Mouse (Mus musculus) embryonic facial prominence, embryonic 12.5 days (tissue): Measurements from ENCODE around the gene Hnrnph3. TPM values are rescaled to one million over a fixed set of nuclear protein-coding genes. Genes with fewer than 3 reads are reported as not detected.
A peak's percentile ranks its signal among the peaks of the same experiment; 100 is the strongest.

Experiments
- ATAC-seq: fragments of 200-750 bp; cut with Nextera tagmentation; 2 replicates; pipeline ENCODE4 v1.8.0; 2017; ENCODE audit not compliant: insufficient number of reproducible peaks, insufficient read depth, low FRiP score, low TSS enrichment
- H3K27ac ChIP-seq: fragments of 300-500 bp; sonication (generic); 2 replicates; pipeline ENCODE4 v1.5.1; 2016; ENCODE audit warnings: mild to moderate bottlenecking
- H3K27me3 ChIP-seq: fragments of 300-500 bp; sonication (generic); 2 replicates; pipeline ENCODE4 v1.6.1; 2016; ENCODE audit warnings: mild to moderate bottlenecking, moderate library complexity
- H3K36me3 ChIP-seq: fragments of 300-500 bp; sonication (generic); 2 replicates; pipeline ENCODE4 v1.6.1; 2016; ENCODE audit warnings: mild to moderate bottlenecking
- H3K4me1 ChIP-seq: fragments of 300-500 bp; sonication (generic); 2 replicates; pipeline ENCODE4 v1.6.1; 2016
- H3K4me2 ChIP-seq: fragments of 300-500 bp; sonication (generic); replicated peaks from 2 replicates; pipeline ENCODE4 v1.6.1; 2016; ENCODE audit warnings: mild to moderate bottlenecking, moderate library complexity
- H3K4me3 ChIP-seq: fragments of 300-500 bp; sonication (generic); 2 replicates; pipeline ENCODE4 v1.5.1; 2016; ENCODE audit warnings: mild to moderate bottlenecking
- H3K9ac ChIP-seq: fragments of 300-500 bp; sonication (generic); 2 replicates; pipeline ENCODE4 v1.6.1; 2016; ENCODE audit warnings: mild to moderate bottlenecking, moderate library complexity
- H3K9me3 ChIP-seq: fragments of 300-500 bp; sonication (generic); 2 replicates; pipeline ENCODE4 v1.6.1; 2016; ENCODE audit warnings: mild to moderate bottlenecking, moderate library complexity
- WGBS: fragments of 180-500 bp; shearing (Covaris S2); methylation state at CpG from one replicate; pipeline ENCODE4 v1.1.7; 2016; 5-methylcytosine and 5-hydroxymethylcytosine counted together
- polyA plus RNA-seq: library from polyadenylated mRNA; unstranded; fragments of >200 nt; fragmentation: Nextera tagmentation; extraction: Ambion mirVana; gene quantifications from 2 replicates; pipeline ENCODE4 v1.2.1, GENCODE M21; 2016

Gene Hnrnph3
- polyA plus RNA-seq, 1 experiment from 2014 or later: 176 TPM

GRCm38 (mm10) chr10:63027376-63028161 is 3.6 kb upstream of the Hnrnph3 start:
- WGBS: 89% methylated on average over 10 of the region's 10 CpGs
- Histone ChIP-seq H3K9ac (no peak overlapping the region), H3K4me1 (peaks cover 19% of the 10 kb centered on the region), H3K27me3 (no peaks in the 10 kb centered on the region), H3K9me3 (no peaks in the 10 kb centered on the region), H3K4me2 (no peak overlapping the region), H3K4me3 (no peak overlapping the region), H3K36me3 (no peaks in the 10 kb centered on the region), H3K27ac (no peak overlapping the region)
- no peak for ATAC-seq

DNA sequence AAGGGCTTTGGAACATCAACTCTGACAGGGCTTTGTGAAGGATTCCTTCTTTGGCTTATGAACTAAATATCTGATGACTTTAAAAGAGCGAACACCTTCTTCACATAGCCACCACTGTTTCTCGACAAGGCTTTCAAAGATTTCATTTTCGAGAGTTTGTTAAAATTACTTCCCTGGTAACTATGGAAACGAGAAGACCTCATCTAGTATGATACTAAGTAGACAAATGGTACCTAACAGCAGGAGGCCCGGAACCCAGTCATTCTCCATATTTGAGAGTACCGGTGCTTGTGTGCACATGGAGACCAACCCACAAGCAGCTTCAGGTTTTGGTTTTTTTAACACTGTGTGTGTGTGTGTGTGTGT is 2.8 kb upstream of the Hnrnph3 start:
- WGBS: 81% methylated on average over 6 of the region's 6 CpGs
- Histone ChIP-seq H3K4me3 (no peak overlapping the region), H3K4me2 (no peak overlapping the region), H3K9ac (no peak overlapping the region), H3K27ac (peak overlapping the region; percentile 67), H3K4me1 (peaks cover 22% of the 10 kb centered on the region), H3K9me3 (no peaks in the 10 kb centered on the region), H3K27me3 (no peaks in the 10 kb centered on the region), H3K36me3 (no peaks in the 10 kb centered on the region)
- no peak for ATAC-seq

DNA sequence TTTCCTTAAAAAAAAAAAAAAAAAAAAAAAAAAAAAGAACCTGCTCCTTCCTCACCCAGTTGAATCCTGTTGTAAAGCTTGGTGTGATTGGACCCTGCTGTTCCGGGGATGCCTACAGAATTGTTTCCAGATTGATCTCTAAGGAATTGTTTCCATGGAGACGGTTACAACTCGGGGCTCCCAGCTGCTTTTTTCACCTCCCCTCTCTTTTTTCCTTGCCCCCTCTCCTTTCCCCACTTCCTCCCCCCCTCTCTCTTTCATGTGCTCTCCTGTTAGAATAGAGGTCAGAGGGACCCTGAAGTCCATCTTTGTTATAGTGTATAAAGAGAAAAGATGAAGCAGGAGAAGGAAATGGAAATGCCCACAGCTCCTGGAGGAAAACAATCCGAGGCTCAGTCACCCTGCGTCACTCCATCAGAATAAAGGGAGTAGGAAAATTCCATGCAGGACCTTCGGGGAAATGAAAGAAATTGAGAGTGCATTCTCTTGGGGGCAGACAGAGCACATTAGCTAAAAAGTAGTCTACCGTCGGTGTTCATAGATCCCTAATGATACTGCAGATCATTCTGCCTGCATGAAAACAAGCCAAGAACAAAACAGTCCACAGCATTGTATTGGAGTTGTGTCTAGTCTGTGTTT is 2.3 kb upstream of the Hnrnph3 start:
- 11% methylated on average over 8 of the region's 8 CpGs for WGBS
- 0 out of 2 replicates have a peak overlapping the region, but pooled peaks have one; percentile 1 for H3K4me3 ChIP-seq
- peak overlapping the region; percentile 35 for H3K4me2 ChIP-seq
- ATAC-seq: no peak
- peaks cover 26% of the 10 kb centered on the region for H3K4me1 ChIP-seq
- H3K9me3 ChIP-seq: no peaks in the 10 kb centered on the region
- H3K9ac ChIP-seq: no peak overlapping the region
- H3K27ac ChIP-seq: peak overlapping the region; percentile 67
- no peaks in the 10 kb centered on the region for H3K36me3 ChIP-seq
- H3K27me3 ChIP-seq: no peaks in the 10 kb centered on the region

DNA sequence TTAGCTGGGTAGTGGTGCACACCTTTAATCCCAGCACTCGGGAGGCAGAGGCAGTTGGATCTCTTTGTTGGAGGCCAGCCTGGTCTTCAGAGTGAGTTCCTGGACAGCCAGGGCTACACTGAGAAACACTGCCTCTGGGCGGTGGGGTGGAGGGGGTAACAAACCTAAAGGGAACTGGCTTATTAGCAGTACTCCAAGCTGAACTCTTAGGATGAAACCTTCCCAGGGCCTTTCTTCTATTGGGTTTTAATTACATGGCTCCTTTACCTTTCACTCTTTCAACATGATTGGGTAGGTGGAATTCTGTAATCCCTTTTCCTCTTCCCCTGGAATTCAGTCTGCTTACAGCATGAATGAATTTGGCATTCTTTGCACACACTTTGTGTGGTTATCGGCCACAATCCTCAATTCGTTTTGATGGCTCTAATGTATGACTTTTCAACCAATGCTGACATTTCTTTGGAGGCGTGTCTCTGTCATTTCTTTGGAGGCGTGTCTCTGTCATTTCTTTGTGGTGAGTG is 1.5 kb upstream of the Hnrnph3 start:
- peak overlapping the region; percentile 100 for H3K27ac ChIP-seq
- no peaks in the 10 kb centered on the region for H3K27me3 ChIP-seq
- no peaks in the 10 kb centered on the region for H3K9me3 ChIP-seq
- 33% methylated on average over 6 of the region's 6 CpGs for WGBS
- H3K4me1 ChIP-seq: peaks cover 33% of the 10 kb centered on the region
- no peak for ATAC-seq
- no peaks in the 10 kb centered on the region for H3K36me3 ChIP-seq
- H3K4me3 ChIP-seq: peak overlapping the region; percentile 79; the same call in 1 of the 2 replicates
- H3K4me2 ChIP-seq: peak overlapping the region; percentile 62
- H3K9ac ChIP-seq: no peak overlapping the region

DNA sequence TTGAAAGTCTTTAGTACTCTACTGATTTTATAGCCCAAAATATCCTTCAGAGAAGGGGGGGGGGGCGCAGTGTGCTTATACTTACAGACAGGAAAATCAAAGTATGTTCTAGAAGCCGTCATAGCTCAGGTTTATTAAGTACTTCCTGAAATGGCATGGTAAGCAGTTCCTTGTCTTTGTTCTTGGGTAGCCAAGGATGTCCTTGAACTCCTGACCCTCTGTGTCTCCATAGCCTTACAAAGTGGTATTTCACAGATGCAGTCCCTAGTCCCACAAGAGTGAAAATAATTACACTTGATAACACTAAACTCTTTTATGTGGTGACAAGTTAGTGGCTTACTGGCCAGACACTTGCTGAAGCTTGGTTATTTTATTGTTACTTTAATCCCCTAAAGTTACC is 999 bp upstream of the Hnrnph3 start:
- Histone ChIP-seq H3K4me1 (peaks cover 36% of the 10 kb centered on the region), H3K36me3 (no peaks in the 10 kb centered on the region), H3K4me3 (peak overlapping the region; percentile 79), H3K4me2 (peak overlapping the region; percentile 62), H3K27me3 (no peaks in the 10 kb centered on the region), H3K9me3 (no peaks in the 10 kb centered on the region), H3K27ac (peak overlapping the region; percentile 100), H3K9ac (peak overlapping the region; percentile 96; the same call in 1 of the 2 replicates)
- ATAC-seq: no peak
- WGBS: 42% methylated on average over 2 of the region's 2 CpGs

DNA sequence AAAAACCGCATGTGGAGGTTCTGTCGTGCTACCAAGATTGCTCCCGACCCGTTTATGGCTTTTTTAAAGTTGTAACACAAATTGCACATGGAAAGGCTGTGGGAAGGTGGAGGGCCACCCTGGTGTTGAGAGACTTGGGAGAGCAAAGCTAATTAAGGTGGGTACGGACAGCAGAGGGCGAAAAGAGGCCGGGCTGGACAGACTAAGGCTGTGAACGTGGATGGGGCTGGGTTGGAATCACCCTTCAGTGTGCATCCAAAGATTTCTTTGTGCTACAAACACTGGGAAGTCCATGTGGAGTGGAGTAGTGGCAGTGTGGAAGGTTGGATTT is 528 bp upstream of the Hnrnph3 start:
- no peak for ATAC-seq
- peak overlapping the region; percentile 62 for H3K4me2 ChIP-seq
- H3K9ac ChIP-seq: peak overlapping the region; percentile 96

DNA sequence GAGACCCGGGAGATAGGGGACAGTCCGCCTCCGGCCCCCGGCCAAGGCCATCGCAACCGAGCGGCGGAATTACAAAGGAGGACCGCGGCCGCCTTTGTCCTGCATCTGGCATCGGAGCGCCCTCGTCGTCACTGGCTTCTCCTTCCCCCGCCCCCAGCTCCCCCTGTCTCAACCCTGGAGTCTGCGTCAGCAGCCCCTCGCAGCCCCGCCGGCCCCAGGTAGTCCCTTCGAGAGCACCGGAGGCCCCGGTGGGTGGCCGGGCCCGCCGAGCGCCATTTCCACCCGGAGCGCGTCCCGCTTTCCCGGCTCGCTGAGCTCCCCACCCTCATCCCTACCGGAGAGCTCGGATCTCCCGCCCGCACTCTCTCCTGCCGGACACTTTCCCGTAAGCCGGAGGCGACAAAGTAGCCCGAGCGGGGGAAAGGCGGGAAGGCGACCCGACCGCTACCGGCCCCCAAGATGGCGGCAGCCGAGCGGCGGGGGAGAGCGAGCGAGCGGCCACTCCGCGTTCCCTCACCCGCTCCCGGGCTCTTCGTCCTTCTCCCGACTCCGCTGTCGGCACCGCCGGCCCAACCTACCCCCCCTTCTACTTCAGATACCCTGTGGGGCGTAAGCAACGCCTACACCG is 782 bp downstream of the Hnrnph3 start:
- Histone ChIP-seq H3K4me2 (peak overlapping the region; percentile 62), H3K4me1 (peaks cover 40% of the 10 kb centered on the region)
- ATAC-seq: peak; percentile 23; the same call in 1 of the 2 replicates

More for the DNA sequence above, 528 bp upstream of the Hnrnph3 start:
- Histone ChIP-seq H3K9me3 (no peaks in the 10 kb centered on the region), H3K27ac (peak overlapping the region; percentile 100), H3K27me3 (no peaks in the 10 kb centered on the region), H3K4me1 (peaks cover 37% of the 10 kb centered on the region), H3K36me3 (no peaks in the 10 kb centered on the region), H3K4me3 (peak overlapping the region; percentile 79)
- WGBS: 0% methylated on average over 8 of the region's 8 CpGs

GRCm38 (mm10) chr10:63022541-63023120 is 1.4 kb downstream of the Hnrnph3 start:
- peak overlapping the region; percentile 96 for H3K9ac ChIP-seq
- peak overlapping the region; percentile 79 for H3K4me3 ChIP-seq
- H3K27ac ChIP-seq: peak overlapping the region; percentile 100
- H3K4me2 ChIP-seq: peak overlapping the region; percentile 62
- no peak for ATAC-seq
- peaks cover 4% of the 10 kb centered on the region for H3K36me3 ChIP-seq
- under 1% methylated on average over 27 of the region's 27 CpGs for WGBS
- peaks cover 40% of the 10 kb centered on the region for H3K4me1 ChIP-seq
- H3K9me3 ChIP-seq: no peaks in the 10 kb centered on the region
- no peaks in the 10 kb centered on the region for H3K27me3 ChIP-seq

More for the DNA sequence above, 782 bp downstream of the Hnrnph3 start:
- WGBS: under 1% methylated on average over 62 of the region's 68 CpGs
- Histone ChIP-seq H3K4me3 (peak overlapping the region; percentile 79), H3K9ac (peak overlapping the region; percentile 96), H3K27me3 (no peaks in the 10 kb centered on the region), H3K27ac (peak overlapping the region; percentile 100), H3K9me3 (no peaks in the 10 kb centered on the region), H3K36me3 (no peaks in the 10 kb centered on the region)

DNA sequence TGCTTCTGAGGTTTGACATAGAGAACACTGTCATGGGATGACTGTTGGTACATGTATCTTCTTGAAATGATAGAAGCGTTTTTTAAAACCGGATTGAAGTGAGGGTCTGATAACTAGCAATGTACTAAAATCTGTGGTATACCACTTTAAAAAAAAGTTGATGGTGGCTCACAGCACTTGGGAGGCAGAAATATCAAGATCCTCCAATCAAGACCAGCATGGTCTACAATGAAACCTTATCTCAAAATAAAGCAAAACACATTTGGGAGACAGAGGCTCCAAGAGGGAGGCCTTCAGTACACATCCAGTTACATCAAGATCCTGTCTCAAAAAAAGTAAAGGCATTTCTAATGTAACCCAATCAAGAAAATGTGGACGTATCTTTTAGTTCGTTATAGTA is 2.3 kb downstream of the Hnrnph3 start:
- peak overlapping the region; percentile 79 for H3K4me3 ChIP-seq
- no peak overlapping the region for H3K27ac ChIP-seq
- H3K4me2 ChIP-seq: peak overlapping the region; percentile 62
- WGBS: 39% methylated on average over 4 of the region's 4 CpGs
- H3K27me3 ChIP-seq: no peaks in the 10 kb centered on the region
- H3K9me3 ChIP-seq: no peaks in the 10 kb centered on the region
- H3K36me3 ChIP-seq: peaks cover 13% of the 10 kb centered on the region
- ATAC-seq: no peak
- H3K4me1 ChIP-seq: peaks cover 37% of the 10 kb centered on the region
- H3K9ac ChIP-seq: peak overlapping the region; percentile 36

GRCm38 (mm10) chr10:63019304-63019703 is 4.7 kb downstream of the Hnrnph3 start:
- WGBS: 91% methylated on average over 6 of the region's 6 CpGs
- Histone ChIP-seq H3K4me2 (no peak overlapping the region), H3K4me1 (peaks cover 21% of the 10 kb centered on the region), H3K36me3 (peaks cover 36% of the 10 kb centered on the region), H3K9me3 (no peaks in the 10 kb centered on the region), H3K4me3 (no peak overlapping the region), H3K9ac (no peak overlapping the region), H3K27ac (no peak overlapping the region), H3K27me3 (no peaks in the 10 kb centered on the region)
- no peak for ATAC-seq

GRCm38 (mm10) chr10:63014168-63014567 is 9.8 kb downstream of the Hnrnph3 start:
- Histone ChIP-seq H3K4me1 (no peaks in the 10 kb centered on the region), H3K4me3 (no peak overlapping the region), H3K36me3 (peaks cover 83% of the 10 kb centered on the region), H3K27me3 (no peaks in the 10 kb centered on the region), H3K9ac (no peak overlapping the region), H3K27ac (no peak overlapping the region), H3K9me3 (no peaks in the 10 kb centered on the region), H3K4me2 (no peak overlapping the region)
- 89% methylated on average over 9 of the region's 9 CpGs for WGBS
- ATAC-seq: no peak
